Mouse (Mus musculus): Measurements from ENCODE around the gene Csde1.

GRCm38 (mm10) chr3:103102454-103103390 lies 82.5 kb downstream of the Csde1 start, which contains the start of gene Dennd2c:
- TF ChIP-seq CTCF (IDR thresholded peaks at IDR 0.05; ENCODE audit: low read depth) (peak; percentile 30; the same call in 1 of the 2 replicates), EP300 (IDR thresholded peaks at IDR 0.05; ENCODE audit: low read depth) (no peak)
